Mouse (Mus musculus): ENCODE measurements around the gene Asic2. TPM values are rescaled to one million over a fixed set of nuclear protein-coding genes. Genes with fewer than 3 reads are reported as not detected.

Asic2 gene
- total RNA-seq, 1 experiment from 2014 or later, result not detected

- no peak for ATAC-seq (ENCODE audit: extremely low read depth, insufficient number of reproducible peaks, low FRiP score, poor library complexity, severe bottlenecking)
These were observed 463.3 kb downstream of the Asic2 start for GRCm38 (mm10) chr11:81504791-81505430.

- no peak for ATAC-seq (ENCODE audit: extremely low read depth, insufficient number of reproducible peaks, low FRiP score, poor library complexity, severe bottlenecking)
These were observed 466.6 kb downstream of the Asic2 start for GRCm38 (mm10) chr11:81501473-81502246.

GRCm38 (mm10) chr11:81498990-81499389, 469.3 kb downstream of the Asic2 start:
- no peak for ATAC-seq (ENCODE audit: extremely low read depth, insufficient number of reproducible peaks, low FRiP score, poor library complexity, severe bottlenecking)

GRCm38 (mm10) chr11:81497652-81498391, 470.4 kb downstream of the Asic2 start:
- no peak for ATAC-seq (ENCODE audit: extremely low read depth, insufficient number of reproducible peaks, low FRiP score, poor library complexity, severe bottlenecking)

- ATAC-seq (ENCODE audit: extremely low read depth, insufficient number of reproducible peaks, low FRiP score, poor library complexity, severe bottlenecking), result no peak
These were observed 471.8 kb downstream of the Asic2 start for GRCm38 (mm10) chr11:81496446-81496845.

GRCm38 (mm10) chr11:81492351-81492750, 475.9 kb downstream of the Asic2 start:
- ATAC-seq (ENCODE audit: extremely low read depth, insufficient number of reproducible peaks, low FRiP score, poor library complexity, severe bottlenecking), result no peak

GRCm38 (mm10) chr11:81489144-81489735, 479.0 kb downstream of the Asic2 start:
- no peak for ATAC-seq (ENCODE audit: extremely low read depth, insufficient number of reproducible peaks, low FRiP score, poor library complexity, severe bottlenecking)

- ATAC-seq (ENCODE audit: extremely low read depth, insufficient number of reproducible peaks, low FRiP score, poor library complexity, severe bottlenecking), result no peak
These were observed 479.6 kb downstream of the Asic2 start for GRCm38 (mm10) chr11:81488681-81489080.

- ATAC-seq (ENCODE audit: extremely low read depth, insufficient number of reproducible peaks, low FRiP score, poor library complexity, severe bottlenecking), result no peak
These were observed 481.9 kb downstream of the Asic2 start for GRCm38 (mm10) chr11:81486265-81486940.

GRCm38 (mm10) chr11:81481198-81481597, 487.1 kb downstream of the Asic2 start:
- no peak for ATAC-seq (ENCODE audit: extremely low read depth, insufficient number of reproducible peaks, low FRiP score, poor library complexity, severe bottlenecking)

GRCm38 (mm10) chr11:81476231-81476630, 492.0 kb downstream of the Asic2 start:
- no peak for ATAC-seq (ENCODE audit: extremely low read depth, insufficient number of reproducible peaks, low FRiP score, poor library complexity, severe bottlenecking)

GRCm38 (mm10) chr11:81474121-81474520, 494.1 kb downstream of the Asic2 start:
- no peak for ATAC-seq (ENCODE audit: extremely low read depth, insufficient number of reproducible peaks, low FRiP score, poor library complexity, severe bottlenecking)

GRCm38 (mm10) chr11:81462199-81462598, 506.1 kb downstream of the Asic2 start:
- no peak for ATAC-seq (ENCODE audit: extremely low read depth, insufficient number of reproducible peaks, low FRiP score, poor library complexity, severe bottlenecking)

GRCm38 (mm10) chr11:81461748-81462147, 506.5 kb downstream of the Asic2 start:
- no peak for ATAC-seq (ENCODE audit: extremely low read depth, insufficient number of reproducible peaks, low FRiP score, poor library complexity, severe bottlenecking)

- no peak for ATAC-seq (ENCODE audit: extremely low read depth, insufficient number of reproducible peaks, low FRiP score, poor library complexity, severe bottlenecking)
These were observed 513.3 kb downstream of the Asic2 start for GRCm38 (mm10) chr11:81454921-81455320.

GRCm38 (mm10) chr11:81454111-81454510, 514.1 kb downstream of the Asic2 start:
- no peak for ATAC-seq (ENCODE audit: extremely low read depth, insufficient number of reproducible peaks, low FRiP score, poor library complexity, severe bottlenecking)

GRCm38 (mm10) chr11:81449271-81449705, 519.0 kb downstream of the Asic2 start:
- ATAC-seq (ENCODE audit: extremely low read depth, insufficient number of reproducible peaks, low FRiP score, poor library complexity, severe bottlenecking), result no peak

- no peak for ATAC-seq (ENCODE audit: extremely low read depth, insufficient number of reproducible peaks, low FRiP score, poor library complexity, severe bottlenecking)
These were observed 521.9 kb downstream of the Asic2 start for GRCm38 (mm10) chr11:81446347-81446746.

- no peak for ATAC-seq (ENCODE audit: extremely low read depth, insufficient number of reproducible peaks, low FRiP score, poor library complexity, severe bottlenecking)
These were observed 541.4 kb downstream of the Asic2 start for GRCm38 (mm10) chr11:81426857-81427256.
